Mouse (Mus musculus): Measurements from ENCODE around the gene Adarb2.

The Adarb2 gene

GRCm38 (mm10) chr13:8202681-8203476 is at the start of gene Adarb2:
Adarb2 (plus strand) TSS chr13:8202866.
- in situ Hi-C loops (cut with MboI, MseI): no loop called here

DNA sequence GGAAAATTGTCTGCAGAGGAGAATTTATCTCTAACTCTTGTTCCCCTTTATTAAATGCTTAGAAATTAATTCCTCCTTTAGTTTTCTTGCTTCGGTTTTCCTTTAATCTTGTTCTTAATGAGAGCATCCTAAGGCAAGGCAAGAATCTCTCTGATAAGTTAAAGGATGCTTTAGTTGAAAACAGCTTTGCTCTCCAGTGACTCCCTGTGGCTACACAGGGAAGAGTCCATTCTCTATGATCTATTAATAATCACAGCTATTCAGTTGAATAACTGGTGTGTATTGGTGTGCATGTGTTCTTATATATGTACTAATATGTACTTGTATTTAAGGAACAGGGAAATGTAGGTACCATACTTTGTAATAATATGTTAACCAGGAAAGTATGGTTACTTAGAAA is 28.9 kb upstream of the Adarb2 start:
- in situ Hi-C loops (cut with MboI, MseI): no loop called here

- in situ Hi-C loops (cut with MboI, MseI): no loop called here
Observed at GRCm38 (mm10) chr13:8191977-8192376, 10.7 kb upstream of the Adarb2 start.

- in situ Hi-C loops (cut with MboI, MseI): no loop called here
Observed at GRCm38 (mm10) chr13:8199186-8199880, 3.3 kb upstream of the Adarb2 start.

GRCm38 (mm10) chr13:8203477-8203813 is 779 bp downstream of the Adarb2 start:
- in situ Hi-C loops (cut with MboI, MseI): no loop called here

- in situ Hi-C loops (cut with MboI, MseI): no loop called here
Observed at GRCm38 (mm10) chr13:8207337-8207736, 4.7 kb downstream of the Adarb2 start.

GRCm38 (mm10) chr13:8210776-8211175 is 8.1 kb downstream of the Adarb2 start:
- in situ Hi-C loops (cut with MboI, MseI): no loop called here

DNA sequence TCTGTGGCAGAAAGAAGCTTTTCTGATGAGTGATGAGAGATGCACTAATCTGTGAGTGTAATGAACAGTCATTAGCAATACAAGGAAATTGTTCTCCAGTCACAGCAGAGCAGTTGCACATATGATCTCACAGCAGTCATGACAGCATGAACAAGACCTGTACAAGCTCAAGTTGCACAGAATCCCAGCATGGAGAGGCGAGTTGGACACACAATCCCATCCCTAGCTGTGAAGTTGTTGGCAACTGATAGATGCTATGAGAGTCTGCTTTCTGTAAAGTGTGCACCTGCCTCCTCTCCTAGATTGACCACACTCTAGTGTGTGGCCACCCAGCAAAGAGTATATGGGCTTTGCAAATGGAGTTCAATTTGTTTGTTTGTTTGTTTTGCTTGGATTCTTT is 36.2 kb downstream of the Adarb2 start:
- in situ Hi-C loops (cut with MboI, MseI): no loop called here

GRCm38 (mm10) chr13:8248016-8248667 is 45.5 kb downstream of the Adarb2 start:
- in situ Hi-C loops (cut with MboI, MseI): loop anchor here (5.0 kb wide), 1 partner anchor 764 kb away; no protein-coding TSS in a partner anchor

GRCm38 (mm10) chr13:8272158-8272945 is 69.7 kb downstream of the Adarb2 start:
- in situ Hi-C loops (cut with MboI, MseI): no loop called here

DNA sequence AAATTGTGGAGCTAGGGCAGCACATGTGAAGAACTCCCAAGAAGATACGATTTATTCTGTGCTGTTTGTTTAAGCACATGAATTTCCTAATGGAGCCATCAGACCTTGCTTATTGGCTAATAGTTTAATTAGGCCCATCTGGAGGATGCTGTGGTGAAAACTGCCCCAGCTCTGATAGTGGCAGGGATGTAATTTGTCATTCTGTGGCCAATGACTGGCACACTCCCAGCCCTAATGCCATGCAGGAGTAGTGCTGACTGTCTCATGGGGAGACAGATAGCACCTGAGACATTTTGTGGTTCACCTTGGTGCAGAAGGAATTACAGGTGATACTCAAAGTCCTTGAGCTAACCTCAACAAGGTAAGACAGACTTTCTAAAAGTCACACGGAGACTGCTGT is 80.5 kb downstream of the Adarb2 start:
- in situ Hi-C loops (cut with MboI, MseI): no loop called here

DNA sequence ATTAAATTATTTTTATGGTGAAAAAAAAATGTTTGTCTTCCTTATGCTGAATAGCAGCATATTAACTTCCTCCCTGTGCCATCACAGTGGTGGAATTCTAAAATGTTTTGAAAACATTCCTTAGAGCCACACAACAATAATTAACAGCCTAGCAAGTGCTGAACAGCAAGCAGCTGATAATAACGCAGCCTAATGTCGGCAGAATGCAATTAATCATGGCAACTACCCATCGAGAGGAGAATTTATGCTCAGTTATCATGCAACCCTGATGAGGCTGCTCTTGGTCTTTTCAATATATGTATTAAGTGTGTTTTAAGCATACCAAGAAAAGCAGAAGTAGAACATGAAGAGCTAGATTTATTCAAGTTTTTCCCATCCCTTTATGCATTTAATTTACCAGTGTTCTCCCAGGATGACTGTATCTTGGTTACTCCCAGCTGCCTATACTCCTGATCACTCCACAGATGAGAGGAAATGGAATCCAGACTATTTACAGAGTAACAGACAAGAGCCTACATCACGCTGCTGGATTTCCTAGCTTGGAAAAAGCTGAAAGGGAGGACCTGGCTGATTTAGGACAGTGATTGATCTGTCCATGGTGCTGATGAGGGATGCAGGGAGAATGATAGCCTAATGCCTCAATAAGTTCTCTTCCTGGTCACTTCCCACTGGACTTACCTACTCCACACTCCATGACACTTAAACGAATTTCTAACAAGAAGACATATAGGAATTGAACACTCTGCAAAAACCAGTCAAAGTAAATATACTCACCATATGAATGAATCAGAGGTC is 113.9 kb downstream of the Adarb2 start:
- in situ Hi-C loops (cut with MboI, MseI): no loop called here

GRCm38 (mm10) chr13:8333589-8334455 is 131.2 kb downstream of the Adarb2 start:
- in situ Hi-C loops (cut with MboI, MseI): no loop called here

- in situ Hi-C loops (cut with MboI, MseI): no loop called here
Observed at GRCm38 (mm10) chr13:8334580-8334979, 131.9 kb downstream of the Adarb2 start.

DNA sequence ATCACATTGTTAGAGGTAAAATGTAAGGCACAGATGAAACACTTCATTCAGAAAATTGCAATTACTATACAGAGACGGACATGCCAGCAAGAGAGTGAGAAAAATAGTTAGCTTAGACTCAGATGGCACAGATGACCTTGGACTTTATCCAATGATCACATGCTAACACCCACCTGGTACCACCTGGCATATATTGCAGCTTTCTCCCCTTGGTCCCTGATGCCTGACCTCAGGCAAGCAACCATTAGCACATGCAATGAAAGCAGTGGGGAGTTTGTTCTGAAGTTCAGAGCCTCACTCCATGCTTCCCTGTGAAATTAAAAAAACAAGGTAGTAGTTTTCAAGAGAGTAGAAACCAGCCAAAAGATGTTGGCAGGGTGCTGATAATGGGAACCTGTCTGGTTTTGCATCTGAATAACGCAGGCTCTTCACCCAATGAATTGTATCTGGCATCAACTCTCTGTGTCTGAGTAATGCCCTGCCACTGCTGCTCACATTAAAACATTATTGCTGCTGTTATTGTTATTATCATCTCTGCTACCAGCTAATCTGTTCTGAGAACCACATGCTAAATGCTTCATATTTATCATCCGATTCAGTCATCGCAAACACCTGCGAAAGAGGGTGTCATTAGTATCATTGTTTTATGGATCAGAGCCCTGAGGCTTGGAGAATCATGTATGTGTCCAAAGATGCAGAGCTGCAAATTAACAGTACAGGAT is 138.6 kb downstream of the Adarb2 start:
- in situ Hi-C loops (cut with MboI, MseI): no loop called here

GRCm38 (mm10) chr13:8347147-8347546 is 144.5 kb downstream of the Adarb2 start:
- in situ Hi-C loops (cut with MboI, MseI): no loop called here

- in situ Hi-C loops (cut with MboI, MseI): no loop called here
Observed at GRCm38 (mm10) chr13:8352341-8352740, 149.7 kb downstream of the Adarb2 start.

GRCm38 (mm10) chr13:8352952-8353351 is 150.3 kb downstream of the Adarb2 start:
- in situ Hi-C loops (cut with MboI, MseI): no loop called here

- in situ Hi-C loops (cut with MboI, MseI): no loop called here
Observed at GRCm38 (mm10) chr13:8365523-8365922, 162.9 kb downstream of the Adarb2 start.

Measured in T-helper 17 cell (primary cell).